Mouse (Mus musculus) MEL (cell line): ENCODE results near the gene Nadk2. TPM values are rescaled to one million over a fixed set of nuclear protein-coding genes. Genes with fewer than 3 reads are reported as not detected.

ENCODE experiments used
- DNase-seq: peaks from one replicate; pipeline ENCODE4 v3.0.0; 2011; ENCODE audit warnings: low read depth, low spot score
- H3K27ac ChIP-seq: 2 replicates; pipeline ENCODE4 v1.5.1; 2012; ENCODE audit warnings: low read depth, mild to moderate bottlenecking, control low read depth, low read length, moderate library complexity; ENCODE audit not compliant: control insufficient read depth
- H3K27me3 ChIP-seq, 2 experiments: fragments of 150-350 bp in 1 of 2; sonication (generic) in 1 of 2; 2 replicates each; pipeline ENCODE4 v1.6.1; 2012; ENCODE audit warnings: low read length in 2 of 2, mild to moderate bottlenecking in 2 of 2, improper control_type of control experiment in 1 of 2, moderate library complexity in 1 of 2; ENCODE audit not compliant: insufficient read depth in 2 of 2, control insufficient read depth in 1 of 2
- H3K36me3 ChIP-seq, 2 experiments: 2 replicates each; pipeline ENCODE4 v1.6.1; 2012 to 2014; ENCODE audit warnings: low read length in 2 of 2, improper control_type of control experiment in 1 of 2, inconsistent platforms in 1 of 2, mild to moderate bottlenecking in 1 of 2; ENCODE audit not compliant: insufficient read depth in 2 of 2, control insufficient read depth in 1 of 2
- H3K4me1 ChIP-seq, 2 experiments: fragments of 150-350 bp in 1 of 2; sonication (generic) in 1 of 2; 2 replicates each; pipeline ENCODE4 v1.6.1; 2012; ENCODE audit warnings: low read length in 2 of 2, improper control_type of control experiment in 1 of 2, mild to moderate bottlenecking in 1 of 2; ENCODE audit not compliant: insufficient read depth in 2 of 2, control insufficient read depth in 1 of 2
- H3K4me3 ChIP-seq, 2 experiments: fragments of 150-350 bp in 1 of 2; sonication (generic) in 1 of 2; 2 replicates each; pipeline ENCODE4 v1.5.1; 2012; ENCODE audit warnings: low read depth in 2 of 2, low read length in 2 of 2, mild to moderate bottlenecking in 2 of 2, moderate library complexity in 2 of 2, control low read depth in 1 of 2, improper control_type of control experiment in 1 of 2; ENCODE audit not compliant: control insufficient read depth in 1 of 2, insufficient read depth in 1 of 2
- H3K79me2 ChIP-seq: 2 replicates; pipeline ENCODE4 v1.6.1; 2012; ENCODE audit warnings: mild to moderate bottlenecking, low read length, moderate library complexity; ENCODE audit not compliant: control insufficient read depth, poor library complexity, insufficient read depth
- H3K9ac ChIP-seq: 2 replicates; pipeline ENCODE4 v1.6.1; 2012; ENCODE audit warnings: low read depth, mild to moderate bottlenecking, control low read depth, low read length, moderate library complexity; ENCODE audit not compliant: control insufficient read depth, poor library complexity, severe bottlenecking
- H3K9me3 ChIP-seq: fragments of 150-350 bp; sonication (generic); replicated peaks from 2 replicates; pipeline ENCODE4 v1.6.1; 2012; ENCODE audit warnings: mild to moderate bottlenecking, low read length, improper control_type of control experiment, moderate library complexity; ENCODE audit not compliant: insufficient read depth
- BHLHE40 ChIP-seq: IDR thresholded peaks from 2 replicates; pipeline ENCODE4 v1.6.1; 2012; ENCODE audit warnings: low read depth, mild to moderate bottlenecking, inconsistent platforms, low read length, improper control_type of control experiment, borderline replicate concordance
- CHD1 ChIP-seq: IDR thresholded peaks from 2 replicates; pipeline ENCODE4 v1.6.1; 2012; ENCODE audit warnings: low read depth, mild to moderate bottlenecking, inconsistent platforms, low read length, improper control_type of control experiment
- CHD2 ChIP-seq: IDR thresholded peaks from 2 replicates; pipeline ENCODE4 v1.6.1; 2011; ENCODE audit warnings: low read length, improper control_type of control experiment
- CTCF ChIP-seq, 3 experiments: IDR thresholded peaks in 2 of 3; conservative IDR thresholded peaks in 1 of 3; 2 replicates each; pipeline ENCODE4 v1.5.1; 2011 to 2012; ENCODE audit warnings: low read length in 3 of 3, low read depth in 2 of 3, mild to moderate bottlenecking in 2 of 3, improper control_type of control experiment in 1 of 3, inconsistent platforms in 1 of 3, mixed read lengths in 1 of 3, moderate library complexity in 1 of 3; ENCODE audit not compliant: control insufficient read depth in 1 of 3, insufficient read depth in 1 of 3, poor library complexity in 1 of 3, severe bottlenecking in 1 of 3
- ETS1 ChIP-seq: IDR thresholded peaks from 2 replicates; pipeline ENCODE4 v1.6.1; 2012; ENCODE audit warnings: low read depth, mild to moderate bottlenecking, inconsistent platforms, low read length, improper control_type of control experiment, moderate library complexity
- GABPA ChIP-seq: IDR thresholded peaks from 2 replicates; pipeline ENCODE4 v1.6.1; 2012; ENCODE audit warnings: low read depth, mild to moderate bottlenecking, inconsistent platforms, low read length, improper control_type of control experiment, moderate library complexity
- GATA1 ChIP-seq: IDR thresholded peaks from 2 replicates; pipeline ENCODE4 v1.6.1; 2011; ENCODE audit warnings: low read depth, low read length, improper control_type of control experiment
- JUND ChIP-seq: IDR thresholded peaks from 2 replicates; pipeline ENCODE4 v1.6.1; 2011; ENCODE audit warnings: low read depth, mild to moderate bottlenecking, improper control_type of control experiment, low read length
- KAT2A ChIP-seq: conservative IDR thresholded peaks from 2 replicates; pipeline ENCODE4 v1.6.1; 2012; ENCODE audit warnings: low read depth, low read length, improper control_type of control experiment, inconsistent platforms
- MAX ChIP-seq: IDR thresholded peaks from 2 replicates; pipeline ENCODE4 v1.6.1; 2011; ENCODE audit warnings: low read length, improper control_type of control experiment
- MAZ ChIP-seq: IDR thresholded peaks from 2 replicates; pipeline ENCODE4 v1.6.1; 2012; ENCODE audit warnings: low read depth, mild to moderate bottlenecking, inconsistent platforms, low read length, improper control_type of control experiment
- MEF2A ChIP-seq: IDR thresholded peaks from 2 replicates; pipeline ENCODE4 v1.6.1; 2014; ENCODE audit warnings: low read depth, mild to moderate bottlenecking, inconsistent platforms, low read length, improper control_type of control experiment; ENCODE audit not compliant: poor library complexity, insufficient replicate concordance, severe bottlenecking; ENCODE audit errors: extremely low read depth
- MXI1 ChIP-seq: IDR thresholded peaks from 2 replicates; pipeline ENCODE4 v1.6.1; 2011; ENCODE audit warnings: mild to moderate bottlenecking, low read depth, low read length, improper control_type of control experiment
- MYC ChIP-seq: IDR thresholded peaks from 2 replicates; pipeline ENCODE4 v1.6.1; 2011; ENCODE audit warnings: low read depth, mild to moderate bottlenecking, low read length, improper control_type of control experiment, moderate library complexity
- NRF1 ChIP-seq: IDR thresholded peaks from 2 replicates; pipeline ENCODE4 v1.6.1; 2014; ENCODE audit warnings: low read depth, mild to moderate bottlenecking, inconsistent platforms, low read length, improper control_type of control experiment, moderate library complexity; ENCODE audit not compliant: poor library complexity, insufficient read depth, severe bottlenecking
- POLR2A ChIP-seq, 2 experiments: IDR thresholded peaks; 2 replicates each; pipeline ENCODE4 v1.6.1; 2011 to 2012; ENCODE audit warnings: low read length in 2 of 2, mild to moderate bottlenecking in 2 of 2, control low read depth in 1 of 2, improper control_type of control experiment in 1 of 2, low read depth in 1 of 2, moderate library complexity in 1 of 2; ENCODE audit not compliant: control insufficient read depth in 1 of 2, insufficient read depth in 1 of 2, poor library complexity in 1 of 2
- POLR2AphosphoS2 ChIP-seq: IDR thresholded peaks from 2 replicates; pipeline ENCODE4 v1.6.1; 2011; ENCODE audit warnings: low read length, improper control_type of control experiment
- RCOR1 ChIP-seq: IDR thresholded peaks from 2 replicates; pipeline ENCODE4 v1.6.1; 2012; ENCODE audit warnings: low read depth, mild to moderate bottlenecking, inconsistent platforms, low read length, improper control_type of control experiment
- SIN3A ChIP-seq: IDR thresholded peaks from 2 replicates; pipeline ENCODE4 v1.6.1; 2012; ENCODE audit warnings: low read length, improper control_type of control experiment, inconsistent platforms
- TBP ChIP-seq: IDR thresholded peaks from 2 replicates; pipeline ENCODE4 v1.8.0; 2011; ENCODE audit warnings: low read depth, low read length, improper control_type of control experiment
- TCF12 ChIP-seq: IDR thresholded peaks from 2 replicates; pipeline ENCODE4 v1.6.1; 2014; ENCODE audit warnings: low read depth, mild to moderate bottlenecking, inconsistent platforms, low read length, improper control_type of control experiment, moderate library complexity
- UBTF ChIP-seq: IDR thresholded peaks from 2 replicates; pipeline ENCODE4 v1.6.1; 2012; ENCODE audit warnings: low read depth, mild to moderate bottlenecking, inconsistent platforms, low read length, improper control_type of control experiment, moderate library complexity, borderline replicate concordance; ENCODE audit not compliant: insufficient read depth
- USF1 ChIP-seq: IDR thresholded peaks from 2 replicates; pipeline ENCODE4 v1.6.1; 2014; ENCODE audit warnings: low read depth, mild to moderate bottlenecking, inconsistent platforms, low read length, improper control_type of control experiment, moderate library complexity
- ZC3H11A ChIP-seq: IDR thresholded peaks from 2 replicates; pipeline ENCODE4 v1.6.1; 2012; ENCODE audit warnings: low read depth, mild to moderate bottlenecking, inconsistent platforms, low read length, improper control_type of control experiment
- ZMIZ1 ChIP-seq: IDR thresholded peaks from 2 replicates; pipeline ENCODE4 v1.6.1; 2012; ENCODE audit warnings: low read depth, mild to moderate bottlenecking, inconsistent platforms, low read length, improper control_type of control experiment, moderate library complexity
- ZNF384 ChIP-seq: IDR thresholded peaks from 2 replicates; pipeline ENCODE4 v1.6.1; 2012; ENCODE audit warnings: low read depth, mild to moderate bottlenecking, inconsistent platforms, low read length, improper control_type of control experiment
- polyA plus RNA-seq, 2 experiments: library from polyadenylated mRNA; stranded (reverse) in 1 of 2; unstranded in 1 of 2; fragments of >175 nt in 1 of 2; fragments of >200 nt in 1 of 2; gene quantifications; 2 replicates each; pipeline versions ENCODE4 v1.2.1 to v1.2.4; 2012; ENCODE audit warnings: low replicate concordance in 2 of 2, low read depth in 1 of 2; ENCODE audit not compliant: insufficient read length in 2 of 2, insufficient read depth in 1 of 2, missing spikeins in 1 of 2
- total RNA-seq: library from RNA; depleted of rRNA; stranded (reverse); fragments of 300-350 nt; gene quantifications from 2 replicates; pipeline ENCODE4 v1.2.3, GENCODE M21; 2012

Nadk2 gene
- total and polyA plus RNA-seq, 3 experiments = 168 to 659 (median 361) TPM

GRCm38 (mm10) chr15:9071556-9072544 lies 790 bp downstream of the Nadk2 start:
- Histone ChIP-seq H3K36me3 (peaks cover 2 to 31% of the 10 kb centered on the region in 2 experiments), H3K27me3 (no peaks in the 10 kb centered on the region), H3K79me2 (peaks cover 53% of the 10 kb centered on the region), H3K27ac (peak overlapping the region; percentile 100), H3K4me1 (peaks cover 14 to 19% of the 10 kb centered on the region in 2 experiments), H3K9ac (peak overlapping the region; percentile 97), H3K9me3 (no peaks in the 10 kb centered on the region), H3K4me3 (peak overlapping the region; percentile 95 to 98)
- peak; percentile 66 for DNase-seq
- peak; percentile 44; the same call in 1 of the 2 replicates for TF ChIP-seq SIN3A
- no peak for TF ChIP-seq CHD2
- peak; percentile 65; the same call in 1 of the 2 replicates for TF ChIP-seq UBTF
- no peak for TF ChIP-seq TCF12
- TF ChIP-seq JUND = no peak
- no peak for TF ChIP-seq NRF1
- TF ChIP-seq CTCF (IDR thresholded peaks at IDR 0.05 in 2 of 3, conservative IDR thresholded peaks at IDR 0.05 in 1 of 3; ENCODE audit: control insufficient read depth in 1 of 3, insufficient read depth in 1 of 3, low read depth in 2 of 3, low read length in 3 of 3, poor library complexity in 1 of 3, severe bottlenecking in 1 of 3) = no peak
- no peak; the same call in 1 of the 2 replicates for TF ChIP-seq CHD1
- peak; percentile 12; the same call in 1 of the 2 replicates for TF ChIP-seq ZMIZ1
- no peak for TF ChIP-seq RCOR1
- no peak for TF ChIP-seq ETS1
- TF ChIP-seq GABPA = no peak
- no peak for TF ChIP-seq KAT2A
- peak; percentile 91 for TF ChIP-seq MXI1
- no peak for TF ChIP-seq MAX
- TF ChIP-seq ZNF384 = peak; percentile 19; the same call in 1 of the 2 replicates
- no peak for TF ChIP-seq BHLHE40
- no peak for TF ChIP-seq ZC3H11A
- TF ChIP-seq MYC = peak; percentile 24; the same call in 1 of the 2 replicates
- TF ChIP-seq USF1 = peak; percentile 19; the same call in 1 of the 2 replicates
- TF ChIP-seq POLR2AphosphoS2 = no peak
- peak; percentile 13; the same call in 1 of the 2 replicates for TF ChIP-seq MAZ
- TF ChIP-seq TBP = no peak; the same call in 1 of the 2 replicates
- TF ChIP-seq GATA1 = no peak
- TF ChIP-seq MEF2A = no peak
- peak in 1 of 2 experiments; percentile 6; a peak in 1 of 4 replicates for TF ChIP-seq POLR2A (IDR thresholded peaks at IDR 0.05; ENCODE audit: control insufficient read depth in 1 of 2, insufficient read depth in 1 of 2, low read depth in 1 of 2, low read length in 2 of 2, poor library complexity in 1 of 2)
